Mouse (Mus musculus): Measurements from ENCODE around the gene Ctbp2. TPM values are rescaled to one million over a fixed set of nuclear protein-coding genes. Genes with fewer than 3 reads are reported as not detected.
A peak's percentile ranks its signal among the peaks of the same experiment; 100 is the strongest.

The Ctbp2 gene
- polyA plus RNA-seq, 1 experiment: 0.89 TPM

DNA sequence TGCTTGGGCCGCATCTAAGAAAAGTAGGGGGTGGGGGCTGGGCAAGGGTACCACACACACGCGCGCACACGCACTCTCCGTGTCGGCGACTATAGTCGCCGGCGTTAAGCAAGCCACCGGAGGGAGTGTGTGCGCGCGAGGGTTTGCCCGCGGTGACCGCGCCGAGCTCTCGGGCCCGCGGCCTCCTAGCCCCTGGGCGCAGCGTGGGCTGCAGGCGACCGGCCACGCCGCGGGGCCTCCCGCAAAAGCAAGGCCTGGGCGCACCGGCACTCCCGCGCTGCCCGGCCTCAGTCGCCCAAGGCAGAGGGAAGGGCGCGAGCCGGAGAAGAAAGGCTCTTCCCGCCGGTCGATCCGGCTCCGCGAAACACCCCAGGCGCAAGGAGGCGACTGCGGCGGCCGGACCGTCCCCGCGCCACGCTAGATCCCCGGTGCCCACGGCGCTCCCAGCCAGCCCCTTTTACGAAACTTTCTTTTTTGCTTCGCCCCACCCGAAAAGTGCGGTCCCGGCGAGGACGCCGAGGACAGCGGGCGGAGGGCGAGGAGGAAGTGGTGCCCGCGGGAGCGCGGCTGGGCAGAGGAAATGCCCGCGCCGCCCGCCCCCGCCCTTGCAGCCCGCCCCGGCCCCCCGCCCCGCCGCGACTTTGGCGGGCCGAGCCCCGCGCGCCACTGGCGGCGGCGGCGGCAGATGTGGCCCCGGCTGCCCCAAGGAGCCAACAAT, 2.3 kb downstream of the Ctbp2 start:
- TF ChIP-seq GATA1 (IDR thresholded peaks at IDR 0.05; ENCODE audit: low read length): no peak
- TF ChIP-seq TAL1 (IDR thresholded peaks at IDR 0.05; ENCODE audit: low read length): no peak
- Histone ChIP-seq H3K36me3 (ENCODE audit: control insufficient read depth) (no peaks in the 10 kb centered on the region), H3K4me3 (replicated peaks) (peak overlapping the region; percentile 69), H3K4me1 (ENCODE audit: control insufficient read depth) (peaks cover 34% of the 10 kb centered on the region), H3K9me3 (ENCODE audit: control insufficient read depth, low read length) (no peaks in the 10 kb centered on the region), H3K27me3 (ENCODE audit: control insufficient read depth) (peaks cover 62% of the 10 kb centered on the region)

DNA sequence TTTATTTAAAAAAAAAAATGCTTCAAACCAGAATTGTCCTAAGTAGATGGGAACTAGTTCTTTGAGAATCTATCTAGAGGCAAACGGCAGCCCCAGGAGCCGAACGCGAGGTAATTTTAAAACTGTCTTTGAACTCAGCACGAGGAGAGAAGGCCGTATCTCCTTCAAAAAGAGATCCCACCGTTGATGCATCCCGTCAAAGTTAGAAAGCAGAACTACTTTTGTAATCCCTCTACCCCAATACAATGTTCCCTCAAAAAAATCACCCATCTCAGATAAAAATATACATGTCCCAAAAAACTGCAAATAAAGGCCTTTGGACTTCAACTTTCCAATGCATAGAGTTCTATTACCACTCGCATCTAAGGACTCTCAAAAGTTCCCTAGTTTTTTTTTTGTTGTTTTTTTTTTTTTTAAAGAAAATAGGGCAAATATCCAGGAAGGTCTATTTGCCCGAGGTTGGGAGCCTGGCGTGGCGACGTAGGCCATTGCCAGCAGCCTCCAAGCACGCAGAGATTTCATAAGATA, 3.0 kb downstream of the Ctbp2 start:
- Histone ChIP-seq H3K4me3 (replicated peaks) (peak overlapping the region; percentile 69), H3K4me1 (ENCODE audit: control insufficient read depth) (peaks cover 38% of the 10 kb centered on the region), H3K9me3 (ENCODE audit: control insufficient read depth, low read length) (no peaks in the 10 kb centered on the region), H3K36me3 (ENCODE audit: control insufficient read depth) (no peaks in the 10 kb centered on the region), H3K27me3 (ENCODE audit: control insufficient read depth) (peaks cover 56% of the 10 kb centered on the region)
- TF ChIP-seq GATA1 (IDR thresholded peaks at IDR 0.05; ENCODE audit: low read length) (no peak), TAL1 (IDR thresholded peaks at IDR 0.05; ENCODE audit: low read length) (no peak)

DNA sequence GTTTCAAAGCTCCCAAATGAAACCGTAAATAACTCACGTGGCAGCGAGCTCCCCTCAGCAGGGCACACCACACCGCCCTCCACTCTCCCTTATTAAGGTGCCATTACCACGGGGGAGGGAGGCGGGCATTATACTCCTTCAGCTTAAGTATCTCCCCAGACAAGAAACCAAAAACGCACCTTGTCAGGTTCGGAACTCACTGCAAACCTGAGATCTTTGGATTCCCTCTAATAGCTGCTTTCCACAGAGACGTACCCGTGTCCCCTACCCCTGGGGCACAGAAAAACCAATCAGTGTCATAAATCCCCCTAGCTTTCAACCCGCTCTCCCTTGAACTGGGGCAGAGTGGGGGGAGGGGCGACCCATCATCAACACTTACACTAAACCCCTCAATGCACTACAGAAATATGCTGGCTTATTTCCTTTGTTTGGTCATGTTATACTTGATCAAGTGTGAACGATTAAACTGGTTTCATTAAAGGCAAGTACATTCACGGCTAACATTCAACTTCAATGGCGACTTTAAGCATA, 3.9 kb downstream of the Ctbp2 start:
- Histone ChIP-seq H3K27me3 (ENCODE audit: control insufficient read depth) (peaks cover 47% of the 10 kb centered on the region), H3K4me1 (ENCODE audit: control insufficient read depth) (peaks cover 46% of the 10 kb centered on the region), H3K36me3 (ENCODE audit: control insufficient read depth) (no peaks in the 10 kb centered on the region), H3K4me3 (replicated peaks) (no peak overlapping the region), H3K9me3 (ENCODE audit: control insufficient read depth, low read length) (no peaks in the 10 kb centered on the region)
- TF ChIP-seq TAL1 (IDR thresholded peaks at IDR 0.05; ENCODE audit: low read length): no peak
- no peak for TF ChIP-seq GATA1 (IDR thresholded peaks at IDR 0.05; ENCODE audit: low read length)

DNA sequence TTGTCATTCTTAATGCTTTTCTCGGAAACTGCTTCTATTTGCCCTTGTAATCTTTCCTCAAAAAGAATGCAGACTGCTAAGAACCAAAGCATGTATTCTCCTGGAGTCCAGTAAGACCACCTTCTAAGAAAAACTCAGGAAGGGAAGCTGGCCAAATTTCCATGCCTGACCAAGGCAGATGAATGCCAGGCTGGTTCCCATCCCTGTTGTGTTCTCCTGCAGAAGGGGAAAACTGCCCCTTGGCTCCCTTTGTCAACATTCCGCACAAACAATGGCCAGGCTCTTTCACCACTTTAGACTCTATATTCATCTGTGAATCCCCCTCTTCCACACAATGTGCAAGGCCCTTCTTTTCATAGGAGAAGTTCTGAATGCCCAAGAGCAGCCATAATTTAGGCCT, 6.3 kb downstream of the Ctbp2 start:
- Histone ChIP-seq H3K4me1 (ENCODE audit: control insufficient read depth) (peaks cover 43% of the 10 kb centered on the region), H3K4me3 (replicated peaks) (no peak overlapping the region)
- TF ChIP-seq TAL1 (IDR thresholded peaks at IDR 0.05; ENCODE audit: low read length): no peak
- TF ChIP-seq GATA1 (IDR thresholded peaks at IDR 0.05; ENCODE audit: low read length): no peak

DNA sequence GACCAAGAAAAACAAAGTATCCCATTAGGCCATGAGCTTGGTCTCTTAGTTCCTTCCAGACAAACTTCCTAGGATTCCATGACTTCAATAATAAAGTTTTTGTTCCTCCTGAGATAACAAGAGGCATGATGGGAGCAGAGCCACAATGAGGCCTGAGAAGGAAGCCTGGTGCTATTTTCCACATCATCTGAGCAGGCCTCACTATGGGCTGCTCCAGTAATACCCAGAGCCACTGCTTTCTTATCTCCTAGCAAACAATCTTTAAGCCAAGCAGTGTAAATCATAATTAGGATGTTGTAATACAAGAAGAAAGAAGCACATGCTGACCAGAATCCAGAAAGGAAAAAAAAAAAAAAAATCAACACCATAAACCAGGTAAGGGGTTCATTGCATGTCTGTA, 7.6 kb downstream of the Ctbp2 start:
- Histone ChIP-seq H3K4me3 (replicated peaks) (no peak overlapping the region), H3K27me3 (ENCODE audit: control insufficient read depth) (peaks cover 14% of the 10 kb centered on the region), H3K36me3 (ENCODE audit: control insufficient read depth) (no peaks in the 10 kb centered on the region), H3K4me1 (ENCODE audit: control insufficient read depth) (peaks cover 36% of the 10 kb centered on the region), H3K9me3 (ENCODE audit: control insufficient read depth, low read length) (no peaks in the 10 kb centered on the region)
- TF ChIP-seq GATA1 (IDR thresholded peaks at IDR 0.05; ENCODE audit: low read length): no peak
- TF ChIP-seq TAL1 (IDR thresholded peaks at IDR 0.05; ENCODE audit: low read length): no peak

More for the DNA sequence above, 6.3 kb downstream of the Ctbp2 start:
- no peaks in the 10 kb centered on the region for H3K36me3 ChIP-seq (ENCODE audit: control insufficient read depth)
- H3K9me3 ChIP-seq (ENCODE audit: control insufficient read depth, low read length): no peaks in the 10 kb centered on the region
- peaks cover 26% of the 10 kb centered on the region for H3K27me3 ChIP-seq (ENCODE audit: control insufficient read depth)

DNA sequence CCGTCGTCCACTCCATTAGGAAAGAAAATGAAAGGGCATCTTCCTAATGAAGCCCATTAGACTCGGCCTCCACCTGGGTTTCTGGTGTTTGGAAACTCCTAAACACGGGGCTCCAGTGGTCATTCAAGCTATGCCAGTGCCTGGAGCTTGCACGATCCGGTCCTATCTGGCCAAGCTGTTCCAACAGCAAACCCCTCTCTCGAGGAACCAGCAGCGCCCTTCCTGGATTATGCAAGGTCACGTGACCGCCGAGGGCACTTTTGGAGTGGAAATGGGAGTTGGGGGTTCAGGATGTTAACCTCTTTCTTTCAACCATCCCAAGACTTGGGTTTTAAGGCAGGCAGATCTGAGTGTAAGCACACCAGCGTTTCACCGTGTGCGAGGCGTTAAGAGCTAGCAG, 8.3 kb downstream of the Ctbp2 start:
- TF ChIP-seq GATA1 (IDR thresholded peaks at IDR 0.05; ENCODE audit: low read length): no peak
- peaks cover 8% of the 10 kb centered on the region for H3K27me3 ChIP-seq (ENCODE audit: control insufficient read depth)
- H3K36me3 ChIP-seq (ENCODE audit: control insufficient read depth): no peaks in the 10 kb centered on the region
- H3K4me3 ChIP-seq (replicated peaks): peak overlapping the region; percentile 67
- peaks cover 35% of the 10 kb centered on the region for H3K4me1 ChIP-seq (ENCODE audit: control insufficient read depth)
- H3K9me3 ChIP-seq (ENCODE audit: control insufficient read depth, low read length): no peaks in the 10 kb centered on the region

DNA sequence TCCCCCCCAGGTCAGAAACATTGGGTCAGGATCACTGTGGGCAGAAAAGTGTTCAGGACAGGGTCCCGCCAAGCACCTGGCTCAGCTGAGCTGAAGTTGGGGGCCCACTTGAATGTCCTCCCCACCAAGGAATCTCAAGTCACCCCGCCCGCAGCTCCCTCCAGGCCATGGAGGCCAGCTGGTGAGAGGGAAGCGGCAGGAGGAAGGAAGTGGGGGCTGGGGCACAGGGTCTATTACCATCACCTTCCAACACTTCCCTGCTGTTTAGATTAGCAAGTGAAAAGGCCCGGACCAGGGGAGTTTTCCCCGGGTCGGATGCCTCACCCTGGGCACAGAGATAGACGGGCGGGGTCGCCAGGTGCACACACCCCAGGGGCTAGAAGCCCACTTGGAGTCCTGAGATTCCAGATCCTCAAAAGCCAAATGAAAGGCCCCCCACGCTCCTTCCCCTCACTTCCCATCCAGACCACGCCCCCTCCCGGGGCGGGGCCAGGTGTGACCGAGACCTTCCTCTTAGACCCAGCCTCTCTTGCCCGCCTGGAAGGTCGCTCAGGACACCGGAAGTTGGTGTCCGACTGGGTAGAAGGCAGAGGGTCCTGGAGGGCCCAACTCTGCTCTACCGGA, 9.2 kb downstream of the Ctbp2 start:
- no peaks in the 10 kb centered on the region for H3K9me3 ChIP-seq (ENCODE audit: control insufficient read depth, low read length)
- no peaks in the 10 kb centered on the region for H3K36me3 ChIP-seq (ENCODE audit: control insufficient read depth)
- no peak for TF ChIP-seq GATA1 (IDR thresholded peaks at IDR 0.05; ENCODE audit: low read length)
- TF ChIP-seq TAL1 (IDR thresholded peaks at IDR 0.05; ENCODE audit: low read length): no peak
- H3K4me1 ChIP-seq (ENCODE audit: control insufficient read depth): peaks cover 32% of the 10 kb centered on the region
- peak overlapping the region; percentile 67 for H3K4me3 ChIP-seq (replicated peaks)
- no peaks in the 10 kb centered on the region; the same call in 1 of the 2 replicates for H3K27me3 ChIP-seq (ENCODE audit: control insufficient read depth)

DNA sequence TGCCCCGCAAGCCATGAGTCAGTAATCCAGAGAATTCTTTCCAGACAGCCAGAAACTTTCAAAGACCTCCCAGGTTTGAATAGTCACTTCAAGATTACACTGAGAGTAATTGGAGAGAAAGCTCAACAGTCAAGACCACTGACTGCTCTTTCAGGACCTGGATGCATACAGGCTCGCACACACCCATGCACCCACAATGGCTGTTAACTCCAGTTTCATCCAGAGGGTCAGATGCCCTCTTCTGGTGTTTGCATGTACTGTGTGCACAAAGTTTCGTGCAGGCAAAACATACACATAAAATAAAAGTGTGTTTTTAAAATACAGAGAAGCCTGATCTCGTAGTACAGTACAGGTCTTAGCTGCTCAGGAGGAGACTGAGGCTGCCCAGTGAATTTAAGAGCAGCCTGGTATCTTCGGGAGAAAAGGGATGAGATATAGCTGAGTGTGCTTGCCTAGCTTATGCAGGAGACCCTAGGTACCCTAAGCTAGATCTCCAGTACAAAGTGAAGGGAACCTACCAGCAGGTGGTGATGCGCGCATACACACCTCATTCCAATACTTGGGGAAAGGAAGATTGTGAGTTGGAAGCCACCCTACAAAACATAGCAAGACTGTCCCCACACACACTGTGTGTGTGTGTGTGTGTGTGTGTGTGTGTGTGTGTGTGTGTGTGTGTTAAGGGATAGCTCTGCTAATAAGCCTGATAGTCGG, 10.8 kb downstream of the Ctbp2 start:
- Histone ChIP-seq H3K4me1 (ENCODE audit: control insufficient read depth) (peaks cover 32% of the 10 kb centered on the region), H3K9me3 (ENCODE audit: control insufficient read depth, low read length) (no peaks in the 10 kb centered on the region), H3K36me3 (ENCODE audit: control insufficient read depth) (no peaks in the 10 kb centered on the region), H3K27me3 (ENCODE audit: control insufficient read depth) (no peaks in the 10 kb centered on the region), H3K4me3 (replicated peaks) (no peak overlapping the region)
- TF ChIP-seq TAL1 (IDR thresholded peaks at IDR 0.05; ENCODE audit: low read length) (no peak), GATA1 (IDR thresholded peaks at IDR 0.05; ENCODE audit: low read length) (no peak)

DNA sequence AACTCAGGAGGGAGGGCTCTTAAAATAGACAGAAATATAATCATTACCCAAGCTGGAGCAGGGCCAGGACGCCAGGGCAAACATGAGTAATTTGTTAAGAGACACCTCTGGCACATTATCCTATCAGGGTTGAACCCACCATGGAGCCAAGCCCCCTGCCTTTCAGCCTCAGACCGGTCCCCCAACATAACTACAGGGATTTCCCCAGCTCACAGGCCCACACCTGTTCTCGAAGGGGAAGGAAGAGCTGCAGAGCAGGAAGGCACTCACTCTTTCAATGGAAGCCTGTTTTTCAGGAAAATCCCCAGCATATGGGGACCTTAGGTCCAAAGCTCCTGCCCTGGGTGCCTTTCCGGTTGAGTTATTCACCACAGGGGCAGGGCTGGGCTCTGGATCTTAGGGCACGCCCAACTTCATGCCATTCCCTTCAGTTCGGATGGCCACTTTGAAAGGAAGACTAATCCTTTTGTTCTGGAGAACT, 11.8 kb downstream of the Ctbp2 start:
- no peaks in the 10 kb centered on the region for H3K36me3 ChIP-seq (ENCODE audit: control insufficient read depth)

More for the DNA sequence above, 11.8 kb downstream of the Ctbp2 start:
- peaks cover 27% of the 10 kb centered on the region for H3K4me1 ChIP-seq (ENCODE audit: control insufficient read depth)
- no peak for TF ChIP-seq TAL1 (IDR thresholded peaks at IDR 0.05; ENCODE audit: low read length)
- no peak for TF ChIP-seq GATA1 (IDR thresholded peaks at IDR 0.05; ENCODE audit: low read length)
- no peaks in the 10 kb centered on the region for H3K9me3 ChIP-seq (ENCODE audit: control insufficient read depth, low read length)
- no peak overlapping the region for H3K4me3 ChIP-seq (replicated peaks)
- H3K27me3 ChIP-seq (ENCODE audit: control insufficient read depth): no peaks in the 10 kb centered on the region

Data from erythroblast, embryonic 14.5 days (primary cell).